8 mouse cellular contexts compared by ENCODE assay signal in genomic region chr4:155233878-155234277, GRCm38 (mm10). TPM values are rescaled to one million over a fixed set of nuclear protein-coding genes. Genes with fewer than 3 reads are reported as not detected.
DNase-seq lines count a peak whose midpoint lies in the region; ATAC-seq and TF ChIP-seq lines count a peak whose summit lies in the region.

No protein-coding gene starts in this region.

- no peaks in the 10 kb centered on the region for H3K9me3 ChIP-seq in hindbrain, embryonic 10.5 days
- no peaks in the 10 kb centered on the region for H3K9me3 ChIP-seq in lung, embryonic 14.5 days (ENCODE audit: low read depth, low read length)

- peak; percentile 70 for ATAC-seq in lung, embryonic 14.5 days (ENCODE audit: insufficient read depth)

- H3K4me3 ChIP-seq in hindbrain, embryonic 10.5 days = no peak overlapping the region
- no peak overlapping the region for H3K4me3 ChIP-seq in lung, embryonic 14.5 days (ENCODE audit: low read depth, low read length)

- TF ChIP-seq CTCF in lung, embryonic 14.5 days (IDR thresholded peaks at IDR 0.05; ENCODE audit: low read depth) = peak; percentile 30; the same call in 1 of the 2 replicates

- DNase-seq in adrenal gland, postnatal 14 days = peak; percentile 80
- DNase-seq in cerebellum, postnatal 25 days = peak; percentile 86 to 87
- peak; percentile 60 to 65 for DNase-seq in frontal cortex, postnatal 25 days (ENCODE audit: low spot score in 2 of 2)
- no peak for DNase-seq in hindbrain, embryonic 10.5 days (ENCODE audit: low spot score)
- DNase-seq in layer of hippocampus, postnatal 10 days (ENCODE audit: low spot score in 2 of 2) = peak; percentile 74 to 81
- DNase-seq in lung, embryonic 14.5 days = peak; percentile 91
- DNase-seq in right cerebral cortex, postnatal 25 days = peak; percentile 89
- no peak for DNase-seq in spleen, postnatal 36 days (ENCODE audit: low spot score in 2 of 2)

- peak overlapping the region; percentile 51 for H3K4me2 ChIP-seq in lung, embryonic 14.5 days

- peak overlapping the region; percentile 89 for H3K27ac ChIP-seq in hindbrain, embryonic 10.5 days
- peak overlapping the region; percentile 99 for H3K27ac ChIP-seq in lung, embryonic 14.5 days (ENCODE audit: low read depth)

- WGBS in hindbrain, embryonic 10.5 days = 42% methylated on average over 10 of the region's 10 CpGs
- 3% methylated on average over 10 of the region's 10 CpGs for WGBS in lung, embryonic 14.5 days

- H3K4me1 ChIP-seq in hindbrain, embryonic 10.5 days (replicated peaks) = peaks cover 53% of the 10 kb centered on the region
- peaks cover 36% of the 10 kb centered on the region for H3K4me1 ChIP-seq in lung, embryonic 14.5 days (ENCODE audit: insufficient read depth)

- no peaks in the 10 kb centered on the region for H3K27me3 ChIP-seq in hindbrain, embryonic 10.5 days (ENCODE audit: insufficient read depth, poor library complexity, severe bottlenecking)
- no peaks in the 10 kb centered on the region for H3K27me3 ChIP-seq in lung, embryonic 14.5 days (ENCODE audit: insufficient read depth, low read length)

- H3K36me3 ChIP-seq in hindbrain, embryonic 10.5 days = no peaks in the 10 kb centered on the region
- no peaks in the 10 kb centered on the region for H3K36me3 ChIP-seq in lung, embryonic 14.5 days (ENCODE audit: insufficient read depth)

- peak overlapping the region; percentile 40 for H3K9ac ChIP-seq in lung, embryonic 14.5 days

RNA-seq across cellular contexts. Expression of gene Ski, which starts 11.5 kb away (rescaled TPM):
- 66.2 and 70.1 TPM in 2 replicates for total RNA-seq in adrenal gland, postnatal 14 days (2021)
- polyA plus RNA-seq in hindbrain, embryonic 10.5 days (2016; fragmentation: Nextera tagmentation; extraction: Ambion mirVana) = 9.3 and 10.1 TPM in 2 replicates
- 100 to 1,000 TPM; 118 TPM for total RNA-seq in layer of hippocampus, postnatal 10 days (2021)
- 23.7 and 25.8 TPM in 2 replicates for polyA plus RNA-seq in lung, embryonic 14.5 days (2014; fragmentation: Nextera tagmentation; extraction: Ambion mirVana)

RNA-seq across cellular contexts. Expression of gene Faap20, which starts 15.7 kb away (rescaled TPM):
- total RNA-seq in adrenal gland, postnatal 14 days (2021) = 39.4 and 43.1 TPM in 2 replicates
- polyA plus RNA-seq in hindbrain, embryonic 10.5 days (2016; fragmentation: Nextera tagmentation; extraction: Ambion mirVana) = 115 and 118 TPM in 2 replicates
- total RNA-seq in layer of hippocampus, postnatal 10 days (2021) = 10 to 100 TPM; 22.2 to 24.3 TPM
- 81.2 and 83.9 TPM in 2 replicates for polyA plus RNA-seq in lung, embryonic 14.5 days (2014; fragmentation: Nextera tagmentation; extraction: Ambion mirVana)

Comparison
In these comparisons a context has a peak if more than half of its experiments do, and no peak if none do; other contexts are left out.
1. DNase-seq: peak in adrenal gland, postnatal 14 days (single experiment), cerebellum, postnatal 25 days (2 of 2), frontal cortex, postnatal 25 days (2 of 2), layer of hippocampus, postnatal 10 days (2 of 2), lung, embryonic 14.5 days (single experiment) and right cerebral cortex, postnatal 25 days (single experiment); none in hindbrain, embryonic 10.5 days (single experiment) and spleen, postnatal 36 days (0 of 2).